Mouse (Mus musculus) urinary bladder, adult 18-20 months (tissue): ENCODE measurements around the gene Cda.

Source experiments
- DNase-seq, 2 experiments: peaks; one replicate each; pipeline ENCODE4 v3.0.0; 2022; ENCODE audit warnings: low spot score in 2 of 2, mixed read lengths in 2 of 2

The Cda gene

DNA sequence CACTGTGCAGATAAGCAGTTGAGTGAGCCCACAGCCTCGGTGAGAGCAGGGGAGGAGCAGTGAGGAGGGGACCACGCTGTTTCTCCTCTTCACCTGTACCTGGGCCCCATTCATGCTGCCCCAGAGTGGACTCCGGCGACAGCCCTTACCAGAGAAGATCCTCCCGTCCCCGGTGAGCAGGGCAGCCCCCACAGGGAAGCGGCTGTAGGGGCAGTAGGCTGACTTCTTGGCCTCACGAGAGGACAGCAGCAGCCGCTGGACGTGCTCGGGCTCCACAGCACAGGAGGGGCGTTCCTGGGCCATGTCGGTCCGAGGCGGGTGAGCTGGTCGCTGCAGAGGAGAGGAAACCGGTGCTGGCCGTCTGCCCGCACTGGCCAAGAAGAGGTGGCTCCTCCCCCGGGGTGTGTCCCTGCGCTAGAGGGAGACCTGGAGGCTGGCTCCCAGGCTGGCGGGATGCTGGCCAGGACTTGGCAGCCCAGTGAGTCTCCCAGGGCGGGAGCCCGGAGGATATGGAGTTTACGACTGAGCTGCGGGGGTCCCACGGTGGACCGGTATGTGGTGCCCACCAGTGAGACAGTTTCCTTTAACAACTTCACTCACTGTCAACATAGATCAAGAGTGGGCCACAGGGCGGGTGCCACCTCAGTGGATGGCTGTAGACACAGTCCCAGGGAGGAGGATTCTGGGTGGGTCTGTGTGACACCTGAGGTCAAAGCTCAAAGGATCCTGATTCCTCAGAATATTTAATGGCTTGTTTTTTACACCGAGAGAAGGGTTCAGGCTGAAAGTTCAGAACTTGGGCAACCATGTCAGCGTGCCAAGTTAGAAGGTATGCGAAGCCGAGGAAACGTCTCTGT, at the start of gene Cda:
Gene Cda, minus strand, starts transcription at position 352 of the 857 bp plus-strand sequence.
- DNase-seq: peak; percentile 67 to 69

GRCm38 (mm10) chr4:138416414-138416813, 48.6 kb upstream of the Cda start:
- DNase-seq: no peak

- DNase-seq: no peak
Observed at GRCm38 (mm10) chr4:138415991-138416390, 48.2 kb upstream of the Cda start.

- no peak for DNase-seq
Observed at GRCm38 (mm10) chr4:138414725-138415124, 46.9 kb upstream of the Cda start.

GRCm38 (mm10) chr4:138411504-138412121, 43.8 kb upstream of the Cda start:
- no peak for DNase-seq

- no peak for DNase-seq
Observed at GRCm38 (mm10) chr4:138411011-138411410, 43.2 kb upstream of the Cda start.

DNA sequence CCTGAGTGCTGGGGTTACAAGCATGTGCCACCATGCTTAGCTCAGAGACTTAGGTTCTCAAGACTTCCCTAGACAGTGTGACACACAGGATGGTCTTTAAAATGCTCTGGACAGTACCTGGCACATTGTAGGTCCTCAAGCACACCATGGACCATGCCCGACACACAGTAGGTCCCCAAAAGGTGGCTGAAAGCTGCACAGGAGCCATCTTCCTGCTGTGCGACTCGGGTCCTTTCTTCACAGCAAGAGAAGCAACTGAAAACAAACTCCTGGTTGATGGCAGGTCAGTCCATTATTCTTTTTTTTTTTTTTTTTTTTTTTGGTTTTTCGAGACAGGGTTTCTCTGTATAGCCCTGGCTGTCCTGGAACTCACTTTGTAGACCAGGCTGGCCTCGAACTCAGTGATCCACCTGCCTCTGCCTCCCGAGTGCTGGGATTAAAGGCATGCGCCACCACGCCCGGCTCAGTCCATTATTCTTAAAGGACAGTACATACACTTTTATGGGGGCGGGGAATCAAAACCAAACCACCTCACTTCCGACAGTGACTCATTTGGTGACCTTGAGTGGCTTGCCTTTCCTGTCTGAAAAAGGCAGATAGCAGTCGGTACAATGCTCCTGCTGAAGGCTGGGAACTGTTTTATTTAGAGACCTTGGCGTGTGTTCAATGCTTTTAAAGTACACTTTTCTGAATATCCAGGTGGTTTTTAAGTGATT, 39.8 kb upstream of the Cda start:
- peak in 1 of 2 experiments; percentile 15 for DNase-seq

DNA sequence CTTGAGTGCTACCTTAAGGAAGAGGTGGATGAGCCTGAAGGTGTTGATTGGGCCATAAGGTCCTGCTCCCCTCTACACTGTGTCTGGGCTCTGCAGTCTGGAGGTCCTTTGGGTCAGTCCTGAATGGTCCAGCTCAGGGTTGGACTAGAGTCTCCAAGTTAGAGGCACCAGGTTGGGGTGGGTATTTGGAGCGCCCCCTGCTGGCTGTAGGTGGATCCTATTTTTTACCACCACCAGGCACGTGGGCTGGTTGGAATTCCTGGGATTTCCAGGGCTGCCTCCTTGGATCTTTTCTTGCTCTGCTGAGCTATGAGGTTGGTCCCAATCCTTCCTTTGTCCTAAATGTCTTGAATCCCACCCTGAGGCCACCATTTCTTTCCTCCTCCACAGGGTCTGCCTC, 37.0 kb upstream of the Cda start:
- peak in 1 of 2 experiments; percentile 38 for DNase-seq

DNA sequence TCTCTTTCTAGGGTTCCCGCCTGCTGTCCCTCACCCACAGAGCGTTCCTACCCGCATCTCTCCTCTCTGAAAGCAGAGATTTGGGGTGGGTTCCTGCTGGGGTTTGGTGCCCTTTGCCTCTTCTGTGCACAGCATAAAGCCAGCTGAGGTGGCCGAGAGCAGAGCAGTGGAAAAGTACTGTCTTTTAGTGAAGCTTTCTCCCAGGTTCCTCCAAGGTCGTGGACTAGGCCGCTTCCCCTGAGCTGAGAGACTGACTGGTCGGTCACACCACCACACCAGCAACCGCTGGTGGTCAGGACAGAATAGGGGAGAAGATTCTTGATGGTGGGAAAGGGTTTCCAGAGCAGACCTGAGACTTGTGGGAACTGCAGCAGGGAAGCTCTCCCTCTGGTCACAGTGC, 28.9 kb upstream of the Cda start:
- DNase-seq: no peak

GRCm38 (mm10) chr4:138395971-138396645, 28.3 kb upstream of the Cda start, which contains the start of gene Fam43b:
Gene Fam43b (minus strand): TSS chr4:138396528.
- DNase-seq: peak in 1 of 2 experiments; percentile 19

GRCm38 (mm10) chr4:138395087-138395970, 27.5 kb upstream of the Cda start:
- DNase-seq: no peak

DNA sequence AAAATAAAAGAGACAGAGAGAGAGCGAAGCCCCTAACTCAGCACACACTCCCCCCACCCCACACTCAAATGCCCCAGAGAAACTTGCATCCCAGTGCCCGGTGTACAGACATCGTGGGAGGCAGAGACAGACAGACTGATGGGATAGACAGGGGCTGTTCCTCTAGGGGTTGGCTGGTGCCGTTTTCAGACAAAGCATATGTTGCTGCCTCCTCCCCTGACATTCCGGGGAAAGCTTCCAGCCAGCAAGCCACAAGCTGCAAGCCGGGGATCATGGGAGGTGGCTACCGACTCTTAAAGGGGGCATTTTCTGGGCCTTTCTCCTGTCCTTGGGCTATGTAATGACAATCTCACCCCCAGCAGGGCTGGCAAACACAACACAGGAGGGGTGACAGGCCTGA, 25.9 kb upstream of the Cda start:
- DNase-seq: no peak

DNA sequence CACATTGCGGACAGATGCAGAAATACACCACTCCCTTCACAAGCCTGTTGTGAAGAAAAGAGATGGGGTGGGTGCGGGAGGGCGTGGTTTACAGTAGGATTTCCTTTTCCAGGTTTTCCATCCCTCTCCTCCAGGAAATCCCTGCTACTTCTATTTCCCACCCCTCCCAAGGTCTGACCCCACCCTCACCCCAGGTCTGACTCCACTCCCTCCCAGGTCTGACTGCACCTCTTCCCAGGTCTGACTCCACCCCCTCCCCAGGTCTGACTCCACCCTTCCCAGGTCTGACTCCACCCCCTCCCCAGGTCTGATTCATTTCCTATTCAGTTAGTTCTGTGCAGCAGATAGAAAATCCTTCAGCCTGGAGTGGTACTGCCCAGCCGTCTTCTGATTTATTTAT, 16.0 kb upstream of the Cda start:
- no peak for DNase-seq

DNA sequence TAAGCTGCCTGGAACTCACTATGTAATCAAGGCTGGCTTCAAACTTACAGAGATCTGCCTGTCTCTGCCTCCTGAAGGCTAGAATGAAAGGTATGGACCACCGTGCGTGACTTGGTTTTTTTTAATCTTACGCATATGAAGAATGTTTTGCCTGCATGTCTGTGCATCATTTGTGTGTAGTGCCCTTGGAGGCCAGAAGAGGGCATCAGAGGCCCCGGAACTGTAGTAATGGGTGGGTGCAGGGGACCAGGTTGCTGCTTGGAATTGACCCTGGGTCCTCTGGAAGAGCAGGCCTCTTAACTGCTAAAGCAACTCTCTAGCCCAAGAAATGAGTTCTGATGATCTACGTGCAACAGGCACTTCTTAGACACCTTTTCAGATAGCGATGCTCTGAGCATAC, 14.7 kb upstream of the Cda start:
- DNase-seq: no peak

GRCm38 (mm10) chr4:138380132-138380689, 12.4 kb upstream of the Cda start:
- no peak for DNase-seq

DNA sequence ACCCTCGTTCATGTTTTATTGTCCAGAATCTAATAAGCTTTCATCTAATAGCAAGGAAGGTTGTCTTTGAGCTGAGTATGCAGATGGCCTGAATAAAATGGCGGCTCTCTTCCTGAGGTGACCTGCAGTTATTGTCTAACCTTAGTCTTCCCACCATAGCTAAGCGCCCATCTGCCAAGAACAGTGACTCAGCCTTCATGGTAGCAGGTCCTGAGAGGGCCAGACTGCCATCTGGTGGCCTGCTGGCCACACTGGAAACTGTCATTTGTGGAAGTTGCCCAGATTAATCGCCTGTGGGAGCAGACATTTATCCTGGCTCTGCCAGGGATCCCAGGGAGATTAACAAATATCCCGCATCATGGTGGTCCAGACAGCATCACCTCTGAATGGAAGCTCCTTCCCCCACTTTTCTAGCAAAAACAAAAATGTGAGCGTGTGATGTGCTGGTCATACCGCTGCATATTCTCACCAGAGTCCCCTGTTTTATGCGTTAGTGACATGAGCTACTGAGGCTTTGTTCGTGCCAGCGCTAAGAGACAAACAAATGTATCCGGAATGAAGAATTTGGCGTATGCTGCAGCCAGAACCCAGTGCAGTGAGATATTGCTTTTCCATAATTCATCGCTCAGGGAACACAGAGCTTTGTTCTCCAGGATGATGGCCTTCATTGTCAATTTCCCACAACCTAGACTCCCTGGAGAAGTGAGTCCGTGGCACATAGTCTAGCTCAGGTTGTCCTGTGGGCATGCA, 11.5 kb upstream of the Cda start:
- DNase-seq: peak; percentile 52 to 60

DNA sequence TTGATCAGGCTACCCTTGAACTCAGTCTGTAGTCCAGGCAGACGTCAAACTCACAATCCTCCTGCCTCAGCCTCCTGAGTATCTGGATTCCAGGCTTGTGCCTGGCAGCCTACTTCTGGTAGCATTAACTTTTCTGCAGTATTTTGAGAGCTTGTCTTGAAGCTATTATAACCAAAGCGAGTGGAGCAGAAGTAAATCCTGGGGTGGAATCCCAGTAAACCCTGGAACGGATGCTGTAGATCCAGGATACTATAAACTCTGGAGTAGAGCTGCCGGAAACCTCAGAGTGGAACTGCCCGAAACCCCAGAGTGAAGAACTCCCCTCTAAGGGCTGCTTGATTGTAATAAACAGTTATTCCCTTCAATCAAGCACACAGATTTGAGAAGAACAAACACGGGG, 9.7 kb upstream of the Cda start:
- peak in 1 of 2 experiments; percentile 23 for DNase-seq

- DNase-seq: no peak
Observed at GRCm38 (mm10) chr4:138375117-138375516, 7.3 kb upstream of the Cda start.

DNA sequence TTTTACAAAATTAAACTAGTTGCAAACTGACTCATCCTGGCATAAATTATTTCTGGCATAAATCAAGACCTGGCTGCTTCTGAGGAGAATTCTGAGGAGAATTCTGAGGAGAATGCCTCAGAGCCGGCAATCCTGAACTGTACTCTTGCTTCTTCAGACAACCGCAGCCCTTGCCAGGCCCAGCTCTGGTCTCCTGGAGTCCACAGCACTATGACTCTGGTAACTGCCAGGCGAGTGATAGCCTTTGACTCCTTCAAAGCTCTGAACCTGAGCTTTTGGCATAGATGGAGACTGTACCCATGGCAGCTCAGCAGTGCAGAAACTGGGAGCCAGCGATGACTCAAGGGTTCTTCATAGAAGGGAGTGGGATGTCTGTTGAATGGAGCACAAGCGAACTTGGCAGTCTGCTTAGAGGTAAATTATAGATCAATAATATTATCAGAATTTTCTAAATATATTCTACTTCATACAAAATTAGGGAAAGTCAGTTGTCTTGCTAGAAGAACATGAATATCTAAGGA, 3.3 kb upstream of the Cda start:
- no peak for DNase-seq
